Mouse (Mus musculus) heart, embryonic 16.5 days (tissue): ENCODE measurements around the gene Tmem9. TPM values are rescaled to one million over a fixed set of nuclear protein-coding genes. Genes with fewer than 3 reads are reported as not detected.

ENCODE experiments used
- ATAC-seq: fragments of 200-750 bp; cut with Nextera tagmentation; replicated peaks from 2 replicates; pipeline ENCODE4 v1.8.0; 2017; ENCODE audit warnings: moderate number of reproducible peaks; ENCODE audit not compliant: insufficient read depth, low FRiP score; ENCODE audit errors: extremely low read depth
- H3K27ac ChIP-seq: fragments of 300-500 bp; sonication (generic); 2 replicates; pipeline ENCODE4 v1.5.1; 2014; ENCODE audit warnings: mild to moderate bottlenecking, low read length, control low read depth, moderate library complexity
- H3K27me3 ChIP-seq: fragments of 300-500 bp; sonication (generic); 2 replicates; pipeline ENCODE4 v1.6.1; 2014; ENCODE audit warnings: low read length, mixed read lengths; ENCODE audit not compliant: control insufficient read depth, insufficient read depth
- H3K36me3 ChIP-seq: fragments of 300-500 bp; sonication (generic); 2 replicates; pipeline ENCODE4 v1.6.1; 2014; ENCODE audit not compliant: control insufficient read depth, insufficient read depth
- H3K4me1 ChIP-seq: fragments of 300-500 bp; sonication (generic); 2 replicates; pipeline ENCODE4 v1.6.1; 2014; ENCODE audit warnings: low read length, mixed read lengths; ENCODE audit not compliant: control insufficient read depth, insufficient read depth
- H3K4me2 ChIP-seq: fragments of 300-500 bp; sonication (generic); 2 replicates; pipeline ENCODE4 v1.6.1; 2014; ENCODE audit warnings: low read depth, mild to moderate bottlenecking, control low read depth, low read length
- H3K4me3 ChIP-seq: fragments of 300-500 bp; sonication (generic); 2 replicates; pipeline ENCODE4 v1.5.1; 2014; ENCODE audit warnings: mild to moderate bottlenecking, control low read depth, low read length
- H3K9ac ChIP-seq: fragments of 300-500 bp; sonication (generic); 2 replicates; pipeline ENCODE4 v1.6.1; 2014; ENCODE audit warnings: low read length, control low read depth
- H3K9me3 ChIP-seq: fragments of 300-500 bp; sonication (generic); replicated peaks from 2 replicates; pipeline ENCODE4 v1.6.1; 2016; ENCODE audit warnings: low read length; ENCODE audit not compliant: control insufficient read depth
- WGBS: fragments of 180-500 bp; shearing (Covaris S2); extraction: QIAGEN DNeasy Blood & Tissue Kit; methylation state at CpG from one replicate; pipeline ENCODE4 v1.1.7; 2014; 5-methylcytosine and 5-hydroxymethylcytosine counted together
- polyA plus RNA-seq: library from polyadenylated mRNA; unstranded; fragments of >200 nt; fragmentation: Nextera tagmentation; extraction: Ambion mirVana; gene quantifications from 2 replicates; pipeline ENCODE4 v1.2.1, GENCODE M21; 2015

Tmem9 gene
- polyA plus RNA-seq, 1 experiment from 2014 or later, result 85.5 TPM

DNA sequence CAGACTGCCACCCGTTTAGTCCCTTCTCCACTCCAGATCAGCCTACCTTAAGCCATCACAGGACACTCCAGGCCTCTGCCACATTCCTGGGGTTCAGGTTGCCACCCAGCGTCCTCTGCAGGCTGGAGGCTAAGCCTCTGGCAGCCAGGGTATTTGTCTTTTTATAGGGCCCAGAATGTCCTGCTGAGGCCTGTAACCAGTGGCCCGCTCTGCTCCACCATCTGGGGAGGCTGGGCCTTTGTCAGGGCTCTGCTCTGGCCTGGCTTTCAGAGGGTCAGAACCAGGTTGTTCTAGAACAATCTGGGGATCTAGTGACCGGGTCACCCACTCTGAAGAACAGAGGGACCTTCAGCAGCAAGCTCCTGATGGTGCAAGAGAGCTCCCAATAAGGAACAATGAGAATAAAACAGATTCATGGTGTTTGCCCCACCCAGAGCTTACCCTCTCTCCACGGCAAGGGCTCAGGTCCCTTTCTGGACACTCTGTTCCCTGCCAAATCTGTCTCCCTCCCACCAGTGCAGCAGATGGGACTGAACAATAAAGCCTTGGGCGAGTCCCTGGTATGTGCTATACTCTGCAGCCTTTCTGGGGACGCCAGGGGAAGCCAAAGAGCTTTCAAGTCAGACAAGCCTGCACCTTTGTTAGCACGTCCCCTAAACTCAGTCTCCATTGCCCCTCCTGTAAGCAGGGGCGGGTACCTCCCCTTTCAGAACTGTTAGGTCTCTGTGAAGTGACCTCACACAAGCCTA lies 53.3 kb downstream of the Tmem9 start:
- Histone ChIP-seq H3K4me2 (no peak overlapping the region), H3K9me3 (no peaks in the 10 kb centered on the region), H3K27ac (no peak overlapping the region), H3K4me1 (0 out of 2 replicates have a peak, but pooled peaks cover 4% of the 10 kb centered on the region), H3K9ac (no peak overlapping the region), H3K36me3 (no peaks in the 10 kb centered on the region), H3K27me3 (peaks cover 2% of the 10 kb centered on the region; the same call in 1 of the 2 replicates), H3K4me3 (no peak overlapping the region)
- no peak for ATAC-seq
- WGBS, result 64% methylated on average over 9 of the region's 9 CpGs

- Histone ChIP-seq H3K27me3 (peaks cover 2% of the 10 kb centered on the region; the same call in 1 of the 2 replicates), H3K4me2 (no peak overlapping the region), H3K9ac (no peak overlapping the region), H3K36me3 (no peaks in the 10 kb centered on the region), H3K4me3 (no peak overlapping the region), H3K4me1 (0 out of 2 replicates have a peak, but pooled peaks cover 4% of the 10 kb centered on the region), H3K9me3 (no peaks in the 10 kb centered on the region), H3K27ac (no peak overlapping the region)
- 88% methylated on average over 7 of the region's 7 CpGs for WGBS
- ATAC-seq, result no peak
Observed at GRCm38 (mm10) chr1:136061790-136062141, 53.8 kb downstream of the Tmem9 start.

DNA sequence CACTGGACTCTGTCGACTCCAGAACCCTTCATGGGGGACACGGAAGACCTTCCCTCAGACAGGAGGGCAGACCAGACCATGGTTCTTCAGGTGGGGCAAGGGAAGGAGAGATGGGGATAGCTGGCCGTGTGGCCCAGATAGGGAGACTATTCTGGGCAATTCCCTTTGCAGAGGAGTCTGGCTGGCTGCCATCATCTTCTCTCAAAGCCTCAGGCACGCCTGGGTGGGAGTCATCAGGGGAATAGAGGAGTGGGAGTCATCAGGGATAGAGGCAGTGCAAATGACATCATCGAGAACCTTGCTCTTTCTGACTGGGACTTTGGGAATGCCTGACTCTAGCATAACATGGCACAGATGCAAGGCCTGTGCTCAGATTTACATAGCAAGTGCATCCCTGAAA lies 56.0 kb downstream of the Tmem9 start:
- Histone ChIP-seq H3K4me3 (no peak overlapping the region), H3K9ac (no peak overlapping the region), H3K4me1 (0 out of 2 replicates have a peak, but pooled peaks cover 4% of the 10 kb centered on the region), H3K27ac (no peak overlapping the region), H3K27me3 (no peaks in the 10 kb centered on the region), H3K4me2 (no peak overlapping the region), H3K9me3 (no peaks in the 10 kb centered on the region), H3K36me3 (no peaks in the 10 kb centered on the region)
- 31% methylated on average over 5 of the region's 5 CpGs for WGBS
- no peak for ATAC-seq

DNA sequence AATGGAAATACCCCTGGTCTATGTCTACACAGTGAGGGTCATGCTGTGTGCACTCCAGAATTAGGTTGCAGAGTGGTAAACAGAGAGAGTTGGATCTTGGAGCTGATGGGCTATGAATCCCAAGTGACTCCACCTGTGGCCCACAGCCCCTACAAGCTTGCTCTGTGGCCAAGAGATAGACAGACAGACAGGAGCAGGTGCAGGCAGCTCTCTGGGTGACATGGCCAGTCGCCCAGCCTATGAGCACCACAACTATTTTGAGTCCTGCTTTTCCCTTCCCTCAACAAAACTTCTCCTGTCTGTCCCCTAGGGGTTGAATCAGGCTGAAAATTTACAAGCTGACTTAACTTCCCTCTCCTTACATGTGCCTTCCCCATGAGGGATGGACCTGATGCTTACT lies 58.7 kb downstream of the Tmem9 start:
- Histone ChIP-seq H3K36me3 (no peaks in the 10 kb centered on the region), H3K9me3 (no peaks in the 10 kb centered on the region), H3K4me2 (no peak overlapping the region), H3K4me1 (0 out of 2 replicates have a peak, but pooled peaks cover 4% of the 10 kb centered on the region), H3K4me3 (no peak overlapping the region), H3K27me3 (no peaks in the 10 kb centered on the region), H3K27ac (no peak overlapping the region), H3K9ac (no peak overlapping the region)
- 86% methylated on average over 1 of the region's 1 CpGs for WGBS
- ATAC-seq, result no peak

- Histone ChIP-seq H3K4me3 (no peak overlapping the region), H3K9ac (no peak overlapping the region), H3K27me3 (no peaks in the 10 kb centered on the region), H3K4me2 (no peak overlapping the region), H3K36me3 (no peaks in the 10 kb centered on the region), H3K27ac (no peak overlapping the region), H3K4me1 (0 out of 2 replicates have a peak, but pooled peaks cover 4% of the 10 kb centered on the region), H3K9me3 (no peaks in the 10 kb centered on the region)
- WGBS, result 60% methylated on average over 3 of the region's 3 CpGs
- ATAC-seq, result no peak
Observed at GRCm38 (mm10) chr1:136067579-136067978, 59.6 kb downstream of the Tmem9 start.

DNA sequence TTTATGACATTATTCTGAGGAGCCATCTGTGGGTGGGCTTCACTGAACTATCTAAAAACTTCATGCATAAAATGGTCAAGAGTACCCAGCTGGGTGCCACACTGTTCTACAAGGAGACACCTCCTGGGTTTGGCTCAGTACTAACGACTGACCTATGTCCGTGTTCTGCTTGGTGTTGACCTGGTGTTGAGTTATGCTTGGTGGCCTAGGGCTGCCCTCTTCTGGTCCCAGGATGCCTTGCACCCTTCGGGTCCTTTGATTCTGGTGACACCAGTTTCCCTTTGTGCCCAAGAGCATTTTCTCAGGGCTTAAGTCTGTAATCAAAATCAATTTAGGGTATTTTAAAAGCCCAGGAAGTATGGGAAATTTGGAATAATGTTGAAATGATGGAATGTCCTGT lies 68.1 kb downstream of the Tmem9 start:
- Histone ChIP-seq H3K4me3 (no peak overlapping the region), H3K36me3 (no peaks in the 10 kb centered on the region), H3K27me3 (no peaks in the 10 kb centered on the region; the same call in none of the 2 replicates), H3K27ac (no peak overlapping the region), H3K9me3 (no peaks in the 10 kb centered on the region), H3K4me1 (no peaks in the 10 kb centered on the region; the same call in 1 of the 2 replicates), H3K9ac (no peak overlapping the region), H3K4me2 (no peak overlapping the region)
- 0 out of 2 replicates have a peak, but pooled peaks have one; percentile 37 for ATAC-seq
- WGBS, result 3% methylated on average over 3 of the region's 3 CpGs

GRCm38 (mm10) chr1:136077656-136078055 lies 69.7 kb downstream of the Tmem9 start:
- H3K36me3 ChIP-seq, result no peaks in the 10 kb centered on the region
- H3K9ac ChIP-seq, result no peak overlapping the region
- 50% methylated on average over 4 of the region's 4 CpGs for WGBS
- H3K4me3 ChIP-seq, result no peak overlapping the region
- no peaks in the 10 kb centered on the region; the same call in none of the 2 replicates for H3K27me3 ChIP-seq
- ATAC-seq, result no peak
- H3K27ac ChIP-seq, result no peak overlapping the region
- peaks cover 5% of the 10 kb centered on the region; the same call in 1 of the 2 replicates for H3K9me3 ChIP-seq
- no peaks in the 10 kb centered on the region; the same call in 1 of the 2 replicates for H3K4me1 ChIP-seq
- H3K4me2 ChIP-seq, result no peak overlapping the region

DNA sequence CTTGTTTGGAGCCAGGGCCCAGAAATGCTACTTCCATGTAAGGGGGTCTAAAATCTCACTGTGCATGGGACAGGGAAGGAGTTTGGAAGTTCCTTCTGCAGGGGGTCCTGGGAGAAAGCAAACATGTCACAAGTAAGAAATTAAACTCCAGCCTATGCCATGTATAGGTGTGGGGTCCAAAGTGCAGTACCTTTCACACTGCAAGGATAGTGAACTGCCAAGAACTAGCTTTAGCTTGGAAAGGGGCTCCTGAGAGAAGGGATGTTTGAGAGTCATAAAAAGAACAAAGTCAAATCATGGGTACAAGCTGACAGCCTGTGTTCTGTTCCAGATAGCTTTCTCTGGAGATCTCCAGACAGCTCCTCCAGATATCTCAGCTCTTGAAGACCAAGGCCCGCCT lies 73.2 kb downstream of the Tmem9 start:
- 86% methylated on average over 1 of the region's 1 CpGs for WGBS

More for the DNA sequence above, 73.2 kb downstream of the Tmem9 start:
- no peak for ATAC-seq
- Histone ChIP-seq H3K27me3 (peaks cover 4% of the 10 kb centered on the region), H3K9ac (no peak overlapping the region), H3K27ac (no peak overlapping the region), H3K4me2 (no peak overlapping the region), H3K4me1 (peaks cover 4% of the 10 kb centered on the region; the same call in 1 of the 2 replicates), H3K36me3 (no peaks in the 10 kb centered on the region), H3K4me3 (no peak overlapping the region), H3K9me3 (peaks cover 5% of the 10 kb centered on the region; the same call in 1 of the 2 replicates)
